Mouse (Mus musculus) liver, embryonic 12.5 days (tissue): ENCODE data around the gene Rcbtb2. TPM values are rescaled to one million over a fixed set of nuclear protein-coding genes. Genes with fewer than 3 reads are reported as not detected.
"Not testable (repeated sequence)": the region's sequence is repeated elsewhere in the genome, so short reads cannot be mapped to it uniquely, and the experiment has no call there.

Source experiments
- ATAC-seq: fragments of 200-750 bp; cut with Nextera tagmentation; 2 replicates; pipeline ENCODE4 v1.8.0; 2017; ENCODE audit warnings: moderate number of reproducible peaks, mild to moderate bottlenecking, moderate library complexity
- H3K27ac ChIP-seq: fragments of 300-500 bp; sonication (generic); 2 replicates; pipeline ENCODE4 v1.5.1; 2016; ENCODE audit warnings: mild to moderate bottlenecking
- H3K27me3 ChIP-seq: fragments of 300-500 bp; sonication (generic); replicated peaks from 2 replicates; pipeline ENCODE4 v1.6.1; 2016; ENCODE audit warnings: mild to moderate bottlenecking, moderate library complexity
- H3K36me3 ChIP-seq: fragments of 300-500 bp; sonication (generic); 2 replicates; pipeline ENCODE4 v1.6.1; 2016; ENCODE audit warnings: mild to moderate bottlenecking, moderate library complexity
- H3K4me1 ChIP-seq: fragments of 300-500 bp; sonication (generic); 2 replicates; pipeline ENCODE4 v1.6.1; 2016
- H3K4me2 ChIP-seq: fragments of 300-500 bp; sonication (generic); 2 replicates; pipeline ENCODE4 v1.6.1; 2016; ENCODE audit warnings: mild to moderate bottlenecking, moderate library complexity
- H3K4me3 ChIP-seq: fragments of 300-500 bp; sonication (generic); 2 replicates; pipeline ENCODE4 v1.5.1; 2016; ENCODE audit warnings: mild to moderate bottlenecking, moderate library complexity
- H3K9ac ChIP-seq: fragments of 300-500 bp; sonication (generic); 2 replicates; pipeline ENCODE4 v1.6.1; 2016; ENCODE audit warnings: mild to moderate bottlenecking, moderate library complexity
- H3K9me3 ChIP-seq: fragments of 300-500 bp; sonication (generic); replicated peaks from 2 replicates; pipeline ENCODE4 v1.6.1; 2016; ENCODE audit warnings: mild to moderate bottlenecking, moderate library complexity
- WGBS: fragments of 180-500 bp; shearing (Covaris S2); methylation state at CpG from one replicate; pipeline ENCODE4 v1.1.7; 2016; ENCODE audit not compliant: insufficient replicate concordance; 5-methylcytosine and 5-hydroxymethylcytosine counted together
- polyA plus RNA-seq: library from polyadenylated mRNA; unstranded; fragments of >200 nt; fragmentation: Nextera tagmentation; extraction: Ambion mirVana; gene quantifications from 2 replicates; pipeline ENCODE4 v1.2.1, GENCODE M21; 2016

The Rcbtb2 gene
- 27.9 and 28.9 TPM in 2 replicates for polyA plus RNA-seq

DNA sequence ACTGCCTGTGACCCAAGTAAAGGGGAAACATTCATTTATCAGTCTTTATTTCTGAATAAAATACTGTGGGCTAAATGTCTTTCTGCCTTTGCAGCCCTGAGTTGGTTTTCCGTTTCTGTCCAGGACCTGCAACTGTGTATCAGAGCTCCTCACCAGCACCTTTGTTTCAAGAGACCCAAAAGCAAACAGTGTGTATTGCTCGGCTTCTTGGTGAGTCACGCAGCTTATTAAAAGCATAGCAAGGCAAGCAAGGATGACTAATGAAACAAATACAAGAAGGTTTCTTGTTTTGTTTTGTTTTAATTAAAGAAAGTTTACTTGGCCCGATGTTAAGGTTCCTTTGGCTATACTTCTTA, at the start of gene Rcbtb2:
Gene Rcbtb2, plus strand, starts transcription at position 115 of the 356 bp plus-strand sequence.
- Histone ChIP-seq H3K27ac (peak within 1 kb of the TSS; percentile 34; the same call in 1 of the 2 replicates), H3K4me2 (peak within 1 kb of the TSS; percentile 34)
- no peak for ATAC-seq

DNA sequence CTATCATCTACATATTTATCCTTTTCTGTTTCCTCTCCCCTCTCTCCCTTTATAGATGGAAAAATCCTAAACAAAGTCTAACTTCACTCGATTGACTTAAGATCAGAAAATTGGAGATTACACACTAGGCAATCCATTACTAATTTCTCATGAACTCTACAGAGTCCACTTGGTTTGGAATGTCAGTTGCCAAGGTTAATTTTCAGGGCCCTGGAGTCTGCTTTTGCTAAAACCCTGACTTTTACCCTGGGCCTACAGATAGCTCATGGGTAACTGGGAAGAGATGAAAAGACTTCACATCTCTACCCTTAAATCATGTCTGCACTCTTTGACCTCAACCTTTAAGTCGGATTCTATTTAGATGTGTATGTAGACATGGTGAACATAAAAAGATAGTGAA, 39.3 kb upstream of the Rcbtb2 start:
- Histone ChIP-seq H3K4me2 (no peak overlapping the region), H3K4me3 (no peak overlapping the region), H3K36me3 (no peaks in the 10 kb centered on the region), H3K27me3 (no peaks in the 10 kb centered on the region), H3K4me1 (no peaks in the 10 kb centered on the region), H3K27ac (no peak overlapping the region), H3K9ac (no peak overlapping the region), H3K9me3 (no peaks in the 10 kb centered on the region)
- WGBS, result 56% methylated on average over 2 of the region's 2 CpGs
- ATAC-seq, result no peak

More for the DNA sequence above, at the start of gene Rcbtb2:
- Histone ChIP-seq H3K9ac (no peak within 1 kb of the TSS), H3K4me3 (no peak within 1 kb of the TSS), H3K9me3 (no peaks in the 10 kb centered on the region), H3K36me3 (no peaks in the 10 kb centered on the region), H3K27me3 (no peaks in the 10 kb centered on the region), H3K4me1 (peaks cover 44% of the 10 kb centered on the region)
- 27% methylated on average over 4 of the region's 4 CpGs for WGBS

DNA sequence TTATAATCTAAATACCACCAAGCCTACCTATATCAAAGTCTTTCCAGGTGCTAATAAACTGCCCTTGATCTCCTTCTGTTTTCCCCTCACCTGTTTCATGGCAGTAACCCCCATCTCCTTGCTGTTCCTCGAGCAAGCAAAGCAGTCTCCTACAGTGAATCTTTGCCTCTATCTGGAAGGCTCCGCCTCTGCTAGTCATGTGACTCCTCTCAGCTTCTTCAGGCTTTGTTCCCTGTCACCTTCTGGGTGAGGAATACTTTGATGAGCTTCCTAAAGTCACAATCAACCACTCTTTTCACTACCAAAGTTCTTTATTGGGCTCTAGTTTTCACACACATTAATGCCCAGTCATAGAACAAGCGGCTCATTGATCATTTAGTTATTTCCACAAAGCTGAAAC, 36.4 kb upstream of the Rcbtb2 start:
- H3K4me1 ChIP-seq, result no peaks in the 10 kb centered on the region
- no peak overlapping the region for H3K9ac ChIP-seq
- no peak for ATAC-seq
- H3K9me3 ChIP-seq, result no peaks in the 10 kb centered on the region
- H3K4me3 ChIP-seq, result no peak overlapping the region
- H3K27ac ChIP-seq, result no peak overlapping the region
- WGBS, result 43% methylated on average over 3 of the region's 3 CpGs
- H3K4me2 ChIP-seq, result no peak overlapping the region
- H3K36me3 ChIP-seq, result no peaks in the 10 kb centered on the region
- H3K27me3 ChIP-seq, result no peaks in the 10 kb centered on the region

DNA sequence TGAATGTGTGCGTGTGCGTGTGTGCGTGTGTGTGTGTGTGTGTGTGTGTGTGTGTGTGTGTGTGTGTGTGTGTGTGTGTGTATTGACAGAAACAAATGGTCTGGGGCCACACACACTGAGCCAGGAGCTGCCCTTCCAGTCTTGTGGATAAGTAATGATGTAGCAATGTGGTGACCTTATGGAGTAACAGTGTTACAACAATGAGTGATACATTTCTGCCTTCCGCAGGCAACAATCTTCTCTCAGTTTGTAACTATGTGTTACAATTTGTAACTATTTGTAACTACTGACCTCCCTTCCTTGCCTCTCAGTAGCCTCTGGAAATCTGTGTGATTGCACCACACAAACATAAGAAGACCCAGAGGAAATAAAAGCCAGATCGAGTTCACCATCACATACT, 35.6 kb upstream of the Rcbtb2 start:
- H3K36me3 ChIP-seq, result no peaks in the 10 kb centered on the region
- WGBS, result 61% methylated on average over 5 of the region's 5 CpGs
- ATAC-seq, result no peak
- H3K4me2 ChIP-seq, result no peak overlapping the region
- no peak overlapping the region for H3K9ac ChIP-seq
- H3K27me3 ChIP-seq, result no peaks in the 10 kb centered on the region
- H3K9me3 ChIP-seq, result no peaks in the 10 kb centered on the region
- no peak overlapping the region for H3K4me3 ChIP-seq
- no peak overlapping the region for H3K27ac ChIP-seq
- H3K4me1 ChIP-seq, result no peaks in the 10 kb centered on the region

DNA sequence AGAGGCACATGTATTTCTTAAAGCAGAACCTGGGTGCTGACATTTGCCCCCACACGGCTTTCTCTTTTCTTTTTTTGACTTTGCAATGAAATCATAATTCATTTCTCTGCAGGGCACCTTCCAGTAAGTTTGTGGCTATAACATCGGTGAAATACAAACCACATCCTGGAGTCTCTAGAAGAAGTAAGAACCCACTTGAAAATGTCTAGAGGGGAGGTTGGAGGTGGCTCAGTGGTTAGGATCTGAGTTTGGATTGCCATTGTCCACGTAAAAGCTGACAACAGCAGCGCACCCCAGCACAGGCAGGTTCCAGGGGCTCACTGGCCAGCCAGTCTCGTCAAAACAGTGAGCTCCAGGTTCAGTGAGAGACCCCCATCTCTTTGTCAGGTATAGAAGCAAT, 35.1 kb upstream of the Rcbtb2 start:
- no peak overlapping the region for H3K27ac ChIP-seq
- 59% methylated on average over 5 of the region's 5 CpGs for WGBS
- no peaks in the 10 kb centered on the region for H3K36me3 ChIP-seq
- no peak for ATAC-seq
- no peaks in the 10 kb centered on the region for H3K27me3 ChIP-seq
- H3K4me2 ChIP-seq, result no peak overlapping the region
- H3K4me1 ChIP-seq, result no peaks in the 10 kb centered on the region
- no peak overlapping the region for H3K4me3 ChIP-seq
- no peaks in the 10 kb centered on the region for H3K9me3 ChIP-seq
- H3K9ac ChIP-seq, result no peak overlapping the region

DNA sequence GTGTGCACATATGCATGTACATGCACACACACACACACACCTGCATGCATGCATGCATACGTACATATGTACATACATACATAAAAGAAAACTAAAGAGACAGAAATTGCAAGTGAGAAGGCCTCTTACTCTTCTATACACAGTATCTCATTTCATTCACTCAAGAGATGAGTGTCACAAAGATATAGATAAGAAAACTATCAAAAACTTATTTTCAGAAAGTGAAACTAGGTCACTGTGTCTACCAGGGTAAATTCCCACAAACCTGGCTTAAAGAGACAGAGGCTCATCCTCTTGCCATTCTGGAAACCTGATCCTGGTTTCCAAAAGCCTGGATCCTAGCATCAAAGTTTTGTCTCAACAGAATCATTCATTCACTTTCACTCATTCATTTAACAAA, 34.6 kb upstream of the Rcbtb2 start:
- Histone ChIP-seq H3K4me3 (no peak overlapping the region), H3K4me2 (no peak overlapping the region)
- no peak for ATAC-seq

DNA sequence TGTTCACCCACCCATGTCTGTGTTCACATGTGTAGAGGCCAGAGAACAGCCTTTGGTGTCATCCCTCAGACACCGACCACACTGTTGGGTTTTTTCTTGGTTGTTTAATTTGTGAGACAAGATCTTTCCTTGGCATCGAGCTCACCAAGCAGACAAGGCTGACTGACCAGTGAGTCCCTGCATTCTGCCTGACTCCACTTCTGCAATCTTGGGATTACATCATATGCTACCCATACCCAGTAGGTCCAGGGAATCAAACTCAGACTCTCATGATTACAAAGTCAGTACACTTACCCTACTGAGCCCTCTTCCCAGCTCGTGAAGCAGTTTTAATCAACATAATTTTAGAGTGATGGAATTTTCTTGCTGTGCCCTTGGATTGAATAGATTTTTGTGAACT, 30.0 kb upstream of the Rcbtb2 start:
- 64% methylated on average over 3 of the region's 3 CpGs for WGBS
- no peak for ATAC-seq
- Histone ChIP-seq H3K36me3 (no peaks in the 10 kb centered on the region), H3K27me3 (no peaks in the 10 kb centered on the region), H3K4me3 (no peak overlapping the region), H3K4me1 (no peaks in the 10 kb centered on the region), H3K9ac (no peak overlapping the region), H3K27ac (no peak overlapping the region), H3K9me3 (no peaks in the 10 kb centered on the region), H3K4me2 (no peak overlapping the region)

More for the DNA sequence above, 34.6 kb upstream of the Rcbtb2 start:
- no peak overlapping the region for H3K27ac ChIP-seq
- no peak overlapping the region for H3K9ac ChIP-seq
- no peaks in the 10 kb centered on the region for H3K4me1 ChIP-seq
- H3K27me3 ChIP-seq, result no peaks in the 10 kb centered on the region
- no peaks in the 10 kb centered on the region for H3K9me3 ChIP-seq
- 82% methylated on average over 1 of the region's 1 CpGs for WGBS
- H3K36me3 ChIP-seq, result no peaks in the 10 kb centered on the region

DNA sequence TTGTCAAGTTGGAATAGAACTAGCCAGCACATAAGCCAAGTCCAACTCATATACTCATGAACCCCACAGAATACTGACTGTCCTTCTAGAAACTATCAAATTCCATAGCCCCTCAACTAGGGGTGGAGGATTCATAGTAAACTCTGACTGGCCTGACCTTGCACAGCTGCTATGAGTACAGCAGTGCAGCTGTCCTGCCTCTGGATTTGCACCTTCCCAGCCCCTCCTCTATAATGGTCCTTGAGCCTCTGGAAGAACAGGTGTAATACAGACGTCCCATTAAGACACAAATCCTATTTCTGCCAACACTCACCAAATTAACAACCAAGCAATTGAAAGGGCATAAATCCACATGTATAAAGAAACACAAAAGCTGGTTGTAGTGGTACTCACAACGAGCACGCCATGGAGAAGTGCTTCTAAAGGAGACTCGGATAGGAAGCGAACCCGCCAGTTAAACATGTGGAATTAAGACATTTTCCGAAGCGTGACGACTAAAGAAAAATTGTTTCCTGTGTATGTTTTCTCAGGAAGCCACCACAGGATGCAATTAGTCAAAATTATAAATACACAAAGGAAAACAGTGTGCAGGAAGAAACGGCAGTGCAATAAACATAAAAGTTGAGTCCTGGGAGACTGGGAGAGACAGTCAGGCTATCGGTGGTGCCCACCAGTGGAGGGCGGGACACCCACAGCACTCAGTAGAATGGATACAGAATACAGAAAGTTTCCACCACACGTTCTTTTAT, 27.9 kb upstream of the Rcbtb2 start:
- Histone ChIP-seq H3K9me3 (no peaks in the 10 kb centered on the region), H3K4me3 (no peak overlapping the region), H3K36me3 (no peaks in the 10 kb centered on the region), H3K4me1 (no peaks in the 10 kb centered on the region), H3K27ac (no peak overlapping the region), H3K4me2 (no peak overlapping the region), H3K27me3 (0 out of 2 replicates have a peak, but pooled peaks cover 9% of the 10 kb centered on the region), H3K9ac (no peak overlapping the region)
- 61% methylated on average over 13 of the region's 13 CpGs for WGBS
- no peak for ATAC-seq

DNA sequence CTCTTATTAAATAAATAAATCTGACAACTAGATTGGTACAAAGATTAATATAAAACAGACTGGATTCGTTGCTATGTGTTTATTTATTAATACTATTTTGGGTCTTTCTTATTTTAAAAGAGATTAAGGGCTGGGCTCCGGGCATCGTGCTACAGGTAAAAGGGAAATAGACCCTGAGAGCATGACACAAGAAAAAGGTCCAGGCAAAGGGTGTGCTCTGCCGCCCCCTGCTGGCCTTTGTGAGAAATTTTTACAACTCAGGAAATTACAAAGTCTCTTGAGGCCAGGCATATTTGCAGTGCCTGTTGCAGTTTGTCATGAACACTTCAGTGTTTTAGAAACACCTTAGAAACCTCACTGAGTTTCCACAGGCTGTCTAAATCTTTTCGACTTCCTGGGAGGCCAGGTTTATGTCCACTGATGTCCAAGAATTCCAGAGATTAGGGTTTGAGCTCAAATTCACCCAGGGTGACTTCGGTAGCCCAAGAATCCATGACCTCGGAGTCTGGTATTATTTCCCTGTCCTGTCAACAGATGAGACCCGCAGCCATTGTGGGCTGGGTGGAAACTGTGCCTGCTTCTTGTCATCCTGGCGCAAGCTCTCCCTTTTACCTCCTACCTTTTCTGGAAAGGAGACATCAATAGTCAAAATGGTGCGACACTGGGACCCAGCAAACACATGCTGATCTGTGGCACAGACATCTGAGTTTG, 24.0 kb upstream of the Rcbtb2 start:
- WGBS, result 35% methylated on average over 10 of the region's 10 CpGs

DNA sequence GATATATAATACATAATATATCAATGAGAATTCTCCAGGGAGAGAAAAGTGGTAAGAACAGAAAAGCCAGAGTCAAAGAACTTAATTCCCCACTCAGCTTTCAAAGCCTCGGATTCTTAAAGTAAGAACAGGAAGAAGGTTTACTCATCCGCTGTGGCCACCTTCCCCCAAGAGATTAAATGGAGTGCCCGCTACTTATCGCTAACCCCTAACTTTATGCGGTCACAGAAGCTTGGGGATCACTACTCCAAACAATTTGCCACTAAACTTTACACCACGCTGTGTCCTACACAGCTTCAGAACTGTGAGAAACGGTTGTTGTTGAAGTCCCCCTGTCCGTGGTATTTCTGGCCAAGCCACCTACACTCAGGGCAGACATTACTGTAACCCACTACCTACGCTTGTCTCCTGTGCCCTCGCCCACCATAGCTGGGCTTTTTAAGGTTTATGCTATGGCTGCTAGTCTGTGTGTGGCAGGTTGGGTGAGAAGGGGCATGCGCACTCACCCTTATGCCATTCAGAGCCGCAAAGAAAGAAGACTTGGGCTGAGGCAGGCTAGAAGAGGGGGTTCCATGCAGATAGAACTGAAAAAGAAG, 20.5 kb upstream of the Rcbtb2 start:
- peaks cover 24% of the 10 kb centered on the region for H3K27me3 ChIP-seq
- 32% methylated on average over 12 of the region's 12 CpGs for WGBS
- no peak overlapping the region for H3K4me3 ChIP-seq
- peaks cover 10% of the 10 kb centered on the region for H3K4me1 ChIP-seq
- ATAC-seq, result no peak
- H3K4me2 ChIP-seq, result no peak overlapping the region
- H3K27ac ChIP-seq, result no peak overlapping the region
- no peaks in the 10 kb centered on the region for H3K36me3 ChIP-seq
- H3K9ac ChIP-seq, result no peak overlapping the region
- no peaks in the 10 kb centered on the region for H3K9me3 ChIP-seq

More for the DNA sequence above, 24.0 kb upstream of the Rcbtb2 start:
- Histone ChIP-seq H3K4me3 (no peak overlapping the region), H3K9ac (no peak overlapping the region), H3K4me1 (0 out of 2 replicates have a peak, but pooled peaks cover 3% of the 10 kb centered on the region), H3K27me3 (peaks cover 24% of the 10 kb centered on the region), H3K27ac (no peak overlapping the region), H3K4me2 (no peak overlapping the region), H3K9me3 (no peaks in the 10 kb centered on the region), H3K36me3 (no peaks in the 10 kb centered on the region)
- no peak for ATAC-seq

DNA sequence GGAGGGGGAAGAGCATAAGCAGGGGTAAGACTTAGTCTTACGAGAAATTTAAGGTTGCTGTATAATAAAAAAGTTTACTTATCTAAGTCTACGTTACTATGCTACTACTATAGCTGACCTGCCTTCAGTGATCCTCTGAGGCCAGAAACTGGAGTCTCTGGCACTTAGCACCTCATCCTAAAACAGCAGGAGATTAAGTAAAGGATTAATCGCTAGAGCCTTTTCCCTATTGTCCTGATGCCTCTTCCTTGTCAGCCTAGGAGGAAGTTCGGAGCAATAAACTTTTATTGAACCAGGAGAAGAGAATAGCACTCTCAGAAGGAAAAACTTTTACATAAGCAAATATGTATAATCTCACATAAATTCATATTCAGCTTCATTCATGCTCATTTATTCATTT, 19.9 kb upstream of the Rcbtb2 start:
- H3K9me3 ChIP-seq, H3K27ac ChIP-seq, H3K4me3 ChIP-seq, H3K9ac ChIP-seq, H3K4me2 ChIP-seq, ATAC-seq, H3K36me3 ChIP-seq: not testable (repeated sequence)
- Histone ChIP-seq H3K27me3 (peaks cover 24% of the 10 kb centered on the region), H3K4me1 (peaks cover 12% of the 10 kb centered on the region)
- 55% methylated on average over 4 of the region's 4 CpGs for WGBS

DNA sequence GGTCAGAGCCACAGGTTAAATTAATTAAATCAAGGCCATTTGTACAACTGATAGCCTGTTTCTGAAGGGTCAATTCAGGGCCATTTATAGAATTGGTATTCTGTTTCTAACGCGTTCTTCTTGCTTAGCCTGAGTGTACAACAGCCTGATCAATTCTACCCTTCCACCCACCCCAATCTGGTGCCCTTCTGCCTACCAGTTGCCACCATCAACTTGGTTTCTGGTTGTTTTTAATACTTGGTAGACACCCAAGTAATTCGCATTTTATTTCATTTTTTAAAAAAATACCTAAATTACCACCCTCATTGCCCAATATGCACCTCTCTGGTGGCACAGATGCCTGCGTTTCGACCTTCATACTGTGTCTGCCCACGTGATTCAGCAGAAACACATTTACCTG, 17.9 kb upstream of the Rcbtb2 start:
- H3K36me3 ChIP-seq, result no peaks in the 10 kb centered on the region
- H3K4me1 ChIP-seq, result peaks cover 14% of the 10 kb centered on the region
- H3K4me2 ChIP-seq, result no peak overlapping the region
- H3K27ac ChIP-seq, result no peak overlapping the region
- no peak overlapping the region for H3K4me3 ChIP-seq
- WGBS, result 42% methylated on average over 6 of the region's 6 CpGs
- H3K27me3 ChIP-seq, result peaks cover 15% of the 10 kb centered on the region
- no peak for ATAC-seq
- H3K9ac ChIP-seq, result no peak overlapping the region
- no peaks in the 10 kb centered on the region for H3K9me3 ChIP-seq
